Mouse (Mus musculus): ENCODE measurements around the gene Rnf10.

DNA sequence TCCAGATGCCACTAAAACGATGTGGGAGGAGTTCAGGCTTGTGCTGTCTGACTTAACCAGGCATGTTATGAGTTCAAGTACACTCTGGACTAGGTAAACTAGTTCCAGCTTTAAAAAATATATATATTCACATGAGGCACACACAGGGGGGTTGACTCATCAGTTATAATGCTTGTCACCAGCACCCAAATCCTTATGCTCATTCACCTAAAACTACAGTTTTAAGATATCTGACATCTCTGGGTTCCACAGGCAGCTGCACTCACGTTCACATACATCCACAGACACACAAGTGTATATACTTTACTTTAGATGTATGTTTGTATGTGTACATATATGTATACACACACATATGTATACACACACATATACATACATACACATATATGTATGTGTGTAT, 6.1 kb upstream of the Rnf10 start:
- TF ChIP-seq CTCF (IDR thresholded peaks at IDR 0.05; ENCODE audit: control insufficient read depth, insufficient read depth, insufficient read length) (no peak), CEBPB (IDR thresholded peaks at IDR 0.05; ENCODE audit: low read depth) (no peak)

Measured in C2C12 (cell line).